Mouse (Mus musculus): ENCODE measurements around the gene Nudt21.

Gene Nudt21

DNA sequence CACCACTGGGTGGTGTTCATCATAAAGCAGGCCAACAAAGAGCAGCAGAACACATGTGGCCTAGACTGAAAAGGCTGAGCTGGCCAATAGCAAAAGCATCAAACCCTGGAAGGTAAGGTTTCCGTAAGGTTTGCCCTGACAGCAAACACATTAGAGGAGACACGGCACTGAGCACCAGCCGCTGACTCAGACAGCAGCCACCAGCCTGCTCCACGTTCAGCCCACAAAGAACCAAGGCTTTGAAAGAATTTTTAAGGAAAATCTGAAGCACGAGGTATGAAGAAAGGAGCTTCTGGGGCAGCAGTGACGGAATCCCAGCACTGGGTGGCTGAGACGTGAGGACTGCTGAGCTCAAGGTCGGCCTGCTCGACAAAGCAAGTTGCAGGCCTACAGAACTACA is 32.7 kb downstream of the Nudt21 start:
- no peak for DNase-seq (ENCODE audit: low spot score in 2 of 2)

DNA sequence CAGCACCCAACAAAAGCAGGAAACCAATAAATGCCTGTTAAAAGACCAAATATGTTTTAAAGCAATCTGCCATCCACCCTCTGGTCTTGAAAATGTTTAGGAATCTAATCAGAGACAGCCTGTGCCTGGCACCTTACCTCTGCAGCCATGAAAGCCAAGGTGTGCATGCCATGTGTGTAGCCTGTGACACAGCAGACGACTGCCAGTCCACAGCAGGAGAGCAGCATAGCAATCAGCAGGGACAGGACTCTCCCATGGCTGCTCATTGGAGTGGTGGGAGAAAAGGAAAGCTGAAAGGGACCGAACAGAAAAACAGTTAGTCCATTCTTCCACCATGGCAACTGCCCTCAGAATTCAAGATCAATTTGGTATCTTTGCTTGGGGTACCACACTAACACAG is 37.9 kb downstream of the Nudt21 start:
- DNase-seq (ENCODE audit: low spot score in 2 of 2): no peak

DNA sequence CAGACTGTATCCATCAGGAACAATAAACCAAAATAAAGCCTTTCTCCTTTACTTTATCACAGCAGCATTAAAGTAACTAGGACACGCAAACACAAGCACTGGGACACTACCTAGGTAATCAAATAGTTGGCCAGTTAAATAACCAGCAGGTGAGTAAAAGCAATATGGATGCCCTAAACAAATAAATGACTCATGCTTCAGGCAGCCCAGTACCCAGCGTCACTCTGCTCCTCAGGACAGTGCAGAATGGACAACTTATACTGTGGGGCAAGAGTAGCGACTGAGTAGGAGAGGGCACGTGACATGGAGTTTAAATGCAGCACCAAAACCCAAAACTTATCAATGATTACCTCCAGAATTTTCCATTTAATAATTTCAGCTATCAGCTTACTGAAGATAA is 47.1 kb downstream of the Nudt21 start:
- DNase-seq (ENCODE audit: low spot score in 2 of 2): no peak

DNA sequence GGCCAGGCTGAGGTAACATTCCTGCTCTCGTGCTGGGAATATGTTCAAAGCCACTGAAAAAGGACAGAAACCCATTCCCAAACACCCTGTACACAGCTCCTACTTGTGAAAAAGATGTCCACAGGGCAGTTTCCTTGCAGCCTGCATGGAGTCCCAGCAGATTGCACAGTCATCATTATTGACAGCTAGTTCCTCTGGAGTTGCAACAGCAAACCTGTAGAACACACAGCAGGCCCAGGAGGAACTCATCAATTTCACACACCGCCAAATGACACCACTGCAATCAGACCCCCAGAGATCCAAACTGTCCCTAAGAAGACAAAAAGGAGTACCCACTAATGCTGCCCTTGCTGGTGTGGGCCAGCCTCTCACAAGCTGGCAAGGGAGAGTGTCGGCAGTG is 52.1 kb downstream of the Nudt21 start:
- DNase-seq (ENCODE audit: low spot score in 2 of 2): no peak

DNA sequence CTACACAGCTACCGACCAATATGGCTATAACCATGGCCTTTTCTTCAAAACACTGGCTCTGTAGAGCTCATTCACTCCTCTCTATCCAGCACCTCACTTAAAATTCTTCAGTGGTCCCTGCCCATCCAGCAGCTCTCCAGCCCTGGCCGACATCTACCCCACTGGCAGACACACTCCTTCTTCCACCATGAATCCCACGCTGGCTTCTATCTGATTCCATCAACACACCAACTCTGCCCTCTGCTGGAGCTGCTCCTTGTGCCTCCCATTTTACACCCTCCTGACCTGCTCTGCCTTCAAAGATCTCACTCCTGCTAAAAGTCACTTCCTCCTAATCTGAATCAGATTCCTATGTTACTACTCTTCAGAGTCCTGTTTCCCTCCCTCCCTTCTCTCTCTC is 53.0 kb downstream of the Nudt21 start:
- DNase-seq (ENCODE audit: low spot score in 2 of 2): no peak

DNA sequence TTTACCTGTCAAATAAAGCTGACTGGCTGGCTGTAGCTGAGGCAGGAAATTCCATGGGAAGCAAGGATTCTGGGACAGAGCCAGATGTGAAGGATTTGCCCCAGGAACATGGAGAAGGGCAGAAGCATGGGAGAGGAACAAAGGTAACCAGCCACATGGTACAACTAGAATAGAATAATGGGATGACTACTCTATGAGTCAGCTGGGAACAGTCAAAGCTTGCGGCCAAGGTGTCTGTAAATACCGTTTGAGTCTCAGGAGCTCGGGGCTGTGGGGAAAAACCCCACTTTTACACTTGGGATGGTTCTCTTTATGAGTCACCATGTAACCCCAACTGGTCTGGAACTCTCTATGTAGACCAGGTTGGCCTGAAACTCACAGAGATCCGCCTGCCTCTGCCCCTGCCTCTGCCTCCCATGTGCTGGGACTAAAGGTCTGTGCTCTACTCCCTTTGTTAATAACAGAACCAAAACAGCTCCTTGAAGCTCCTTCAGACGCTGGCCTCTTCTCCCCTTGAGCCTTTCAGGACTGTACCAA is 55.1 kb downstream of the Nudt21 start:
- no peak for DNase-seq (ENCODE audit: low spot score in 2 of 2)

DNA sequence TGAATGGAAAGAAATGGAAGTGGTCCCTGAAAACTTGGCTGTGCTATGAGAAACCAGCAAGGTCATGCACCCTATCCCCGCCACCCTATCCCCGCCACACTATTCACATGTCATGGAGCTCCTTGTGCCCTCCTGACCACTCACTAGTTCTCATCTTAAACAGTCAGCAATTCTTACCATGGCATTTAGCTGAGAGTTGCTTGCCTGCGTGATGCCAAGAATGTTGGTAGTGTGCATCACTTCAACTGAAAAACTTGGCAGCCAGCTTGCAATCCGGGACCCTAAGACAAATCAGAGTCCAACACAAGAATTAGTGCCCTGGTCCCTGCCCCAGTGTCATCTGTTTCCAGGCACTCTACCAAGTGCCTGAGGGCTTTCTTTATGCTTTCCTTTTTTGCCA is 56.7 kb downstream of the Nudt21 start:
- no peak for DNase-seq (ENCODE audit: low spot score in 2 of 2)

DNA sequence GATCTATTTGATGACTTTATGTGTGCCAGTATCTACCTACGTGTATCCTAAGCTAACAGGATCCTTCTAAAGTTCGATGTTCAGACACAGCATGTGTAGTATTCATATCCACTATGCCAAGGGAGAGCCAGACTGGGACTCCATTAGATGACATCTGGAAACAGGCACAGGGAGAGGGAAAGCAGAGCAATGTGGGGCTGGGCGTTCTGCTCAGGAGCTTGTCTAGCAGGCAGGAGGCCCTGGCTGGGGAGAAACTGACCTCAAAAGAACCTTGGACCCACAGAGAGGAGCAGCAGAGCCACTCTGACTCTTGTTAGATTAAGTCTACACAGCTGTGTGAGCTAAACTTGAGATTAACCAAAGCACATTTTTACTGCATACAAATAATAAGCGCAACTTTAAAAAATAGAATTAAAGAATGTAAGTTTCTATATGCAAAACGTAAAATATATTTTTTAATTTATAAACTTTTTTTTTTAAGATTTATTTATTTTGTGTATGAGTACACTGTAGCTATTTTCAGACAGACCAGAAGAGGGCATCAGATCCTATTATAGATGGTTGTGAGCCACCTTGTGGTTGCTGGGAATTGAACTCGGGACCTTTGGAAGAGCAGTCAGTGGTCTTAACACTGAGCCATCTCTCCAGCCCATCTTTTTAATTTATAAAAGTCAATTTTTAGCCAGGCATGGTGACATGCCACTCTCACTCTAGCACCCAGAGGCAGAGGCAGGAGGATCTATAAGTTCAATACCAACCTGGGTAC is 60.2 kb downstream of the Nudt21 start:
- DNase-seq (ENCODE audit: low spot score in 2 of 2): peak in 1 of 2 experiments; percentile 17

DNA sequence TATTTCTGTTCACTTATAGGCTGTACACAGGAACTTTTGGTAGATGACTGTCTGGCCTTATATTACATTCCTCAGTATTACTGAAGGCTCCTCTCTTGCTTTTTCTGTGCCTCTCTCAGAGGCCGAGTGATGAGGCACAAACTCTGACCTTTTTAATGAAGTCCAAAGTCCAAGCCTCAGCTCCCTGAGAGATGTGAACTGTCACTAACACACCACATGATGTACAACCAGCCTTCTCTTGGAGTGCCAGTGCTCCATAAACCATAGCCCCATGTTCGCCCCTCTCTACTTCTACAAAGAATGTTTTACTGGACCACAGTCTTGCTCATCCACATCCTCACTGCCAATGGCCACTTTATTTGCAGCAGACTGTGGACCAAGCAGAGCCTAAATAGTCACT is 61.5 kb downstream of the Nudt21 start:
- no peak for DNase-seq (ENCODE audit: low spot score in 2 of 2)

DNA sequence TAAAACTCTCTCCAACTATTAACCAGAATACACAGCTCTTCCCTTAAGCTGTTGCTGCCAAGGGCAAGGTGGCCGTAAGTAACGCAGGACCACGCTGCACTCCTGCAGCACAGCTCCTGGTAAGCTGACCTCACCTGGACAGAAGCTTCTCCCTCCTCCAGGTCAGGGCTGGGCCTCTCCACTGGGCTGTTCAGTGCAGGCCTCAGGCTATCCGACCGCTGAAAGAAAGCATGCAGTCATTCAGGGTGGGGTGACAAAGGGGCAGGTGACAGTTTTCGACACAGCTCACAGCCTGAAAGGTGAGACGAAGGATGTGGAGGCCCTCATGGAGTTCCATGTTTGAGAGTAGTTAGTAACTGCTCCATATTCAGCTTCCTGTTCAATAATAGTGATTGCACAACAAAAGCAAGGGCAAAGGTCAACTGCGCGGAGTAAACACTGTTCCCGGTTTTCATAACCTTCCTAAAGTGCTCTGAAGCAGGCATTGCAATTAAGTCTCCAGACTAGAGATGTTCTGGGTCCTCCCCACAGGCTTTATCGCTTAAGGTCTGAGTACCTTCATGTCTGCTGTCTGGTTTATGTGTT is 62.1 kb downstream of the Nudt21 start:
- no peak for DNase-seq (ENCODE audit: low spot score in 2 of 2)

DNA sequence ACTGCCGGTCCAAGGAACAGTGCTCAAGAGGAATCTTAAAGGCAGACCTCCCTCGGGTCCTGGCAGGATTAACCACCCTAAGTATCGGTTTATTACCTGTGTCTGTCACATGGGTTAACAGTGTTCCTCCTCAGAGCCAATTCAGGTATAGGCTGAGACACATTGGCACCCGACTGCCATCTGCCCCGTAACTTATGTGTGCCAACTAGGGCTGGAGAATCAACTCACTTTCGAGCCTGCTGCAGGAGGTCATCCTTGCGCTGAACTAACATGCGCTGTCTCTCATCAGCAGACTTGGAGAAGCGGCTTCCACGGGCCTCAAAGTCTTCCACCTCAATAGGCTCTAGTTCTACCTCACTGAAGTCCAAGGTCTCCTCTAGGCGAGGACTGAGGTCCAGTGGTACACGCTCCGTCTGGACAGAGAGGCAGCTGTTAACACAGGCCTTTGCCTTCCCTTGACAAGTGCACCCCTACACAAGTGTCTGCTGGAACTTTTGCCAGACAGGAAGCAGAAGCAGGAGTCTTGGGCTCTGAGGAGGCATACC is 62.9 kb downstream of the Nudt21 start:
- no peak for DNase-seq (ENCODE audit: low spot score in 2 of 2)

DNA sequence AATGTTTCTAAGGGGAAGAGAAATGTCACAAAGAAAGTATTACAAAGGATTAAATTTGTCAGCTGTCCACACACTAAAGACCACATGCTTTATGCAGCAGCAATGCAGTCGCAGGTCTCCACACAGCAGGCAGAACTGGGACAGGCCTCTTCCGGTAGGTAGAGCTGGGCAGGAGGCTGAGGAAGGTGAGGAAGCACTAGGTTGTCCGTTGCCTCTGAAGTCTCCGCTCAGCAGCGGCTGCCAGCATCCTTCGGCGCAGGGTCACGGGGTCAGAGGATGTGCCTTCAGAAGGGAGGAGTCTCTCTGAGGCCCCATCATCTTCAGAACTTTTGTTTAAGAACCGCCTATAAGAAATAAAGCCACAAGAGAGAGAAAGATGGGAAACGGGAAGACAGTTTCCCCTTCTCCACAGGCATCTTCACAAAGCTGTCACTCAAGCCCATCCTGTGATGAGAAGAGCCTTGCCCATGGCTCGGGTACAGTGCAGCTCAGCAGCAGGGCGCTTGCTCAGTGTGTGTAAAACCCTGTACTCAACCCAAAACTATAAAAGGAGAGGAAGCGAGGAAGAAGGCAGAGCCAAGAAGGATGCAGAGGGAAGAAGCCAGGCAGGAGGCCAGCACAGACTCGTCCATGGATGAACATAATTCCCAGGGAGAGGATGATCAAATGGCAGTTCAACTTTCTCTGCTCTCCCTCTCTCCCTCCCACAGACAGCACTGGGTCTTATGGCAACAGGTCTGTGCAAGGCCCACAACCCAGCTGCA is 63.7 kb downstream of the Nudt21 start:
- no peak for DNase-seq (ENCODE audit: low spot score in 2 of 2)

DNA sequence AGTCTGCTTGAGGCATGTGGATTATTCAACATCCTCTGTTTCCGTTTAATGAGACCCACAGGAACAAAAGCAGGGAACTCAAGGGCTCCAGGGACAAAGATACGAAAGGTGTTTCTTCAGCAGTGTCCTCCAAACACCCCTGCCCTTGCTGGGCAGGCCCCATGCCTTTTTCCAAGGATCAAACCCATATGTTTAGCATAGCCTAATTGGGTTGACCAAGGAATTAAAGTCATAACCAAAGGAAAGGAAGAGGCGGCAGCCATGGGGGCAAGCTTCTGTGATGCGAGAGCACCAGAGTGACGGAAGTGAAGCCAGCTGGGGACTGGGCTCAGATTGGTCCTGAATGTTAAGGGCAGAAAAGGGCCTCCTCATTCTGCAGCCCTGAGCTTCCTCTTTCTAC is 64.6 kb downstream of the Nudt21 start:
- no peak for DNase-seq (ENCODE audit: low spot score in 2 of 2)

DNA sequence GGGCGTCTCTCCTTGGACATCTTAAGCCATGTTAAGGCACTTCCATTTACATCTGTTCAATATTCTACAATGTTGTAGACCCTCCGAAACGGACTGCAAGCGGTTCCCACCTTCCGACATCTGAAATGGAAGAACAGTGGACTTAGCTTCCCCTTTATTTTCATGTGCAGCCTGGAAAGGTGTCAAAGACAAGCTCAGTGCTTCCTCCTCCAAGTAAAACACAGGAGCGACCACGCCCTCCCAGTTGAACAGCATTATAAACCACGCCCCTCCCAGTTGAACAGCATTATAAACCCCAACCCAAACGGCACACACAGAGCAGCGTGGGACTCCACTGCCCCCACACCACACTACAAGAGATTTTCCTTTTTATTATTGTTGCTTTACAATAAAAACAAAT is 65.4 kb downstream of the Nudt21 start:
- DNase-seq (ENCODE audit: low spot score in 2 of 2): no peak

DNA sequence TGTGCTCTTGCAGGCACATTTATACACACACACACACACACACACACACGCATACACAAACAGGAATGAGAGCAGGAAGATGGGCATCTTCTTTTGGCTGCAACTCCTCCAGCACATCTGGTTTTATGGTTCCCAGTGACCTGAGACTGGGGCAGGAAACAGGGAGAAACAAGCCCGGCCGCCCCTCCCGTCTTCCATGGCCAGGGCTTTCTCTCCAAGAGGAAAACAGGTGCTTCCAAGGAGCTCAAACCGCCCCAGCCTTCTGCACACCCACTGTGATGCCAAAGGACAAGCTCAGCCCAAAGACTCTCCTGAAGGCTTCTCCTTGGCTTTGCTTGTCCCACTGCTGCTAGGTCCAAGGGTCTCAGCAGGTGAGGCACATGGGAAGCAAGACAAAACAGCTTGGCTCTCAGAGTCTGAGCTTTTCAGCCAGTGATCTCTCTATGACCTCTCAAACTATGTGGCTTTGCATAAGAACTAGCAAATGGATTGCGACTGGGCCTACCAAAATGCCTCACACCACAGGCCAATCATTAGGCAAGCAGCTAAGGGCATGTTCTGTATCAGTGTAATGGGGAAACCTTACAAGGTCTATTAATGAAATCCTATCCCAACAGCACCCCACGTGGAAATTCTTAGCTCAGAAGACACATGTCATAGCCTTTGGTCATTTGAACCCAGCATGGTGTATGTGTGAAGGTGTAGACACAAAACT is 67.0 kb downstream of the Nudt21 start:
- DNase-seq (ENCODE audit: low spot score in 2 of 2): no peak

DNA sequence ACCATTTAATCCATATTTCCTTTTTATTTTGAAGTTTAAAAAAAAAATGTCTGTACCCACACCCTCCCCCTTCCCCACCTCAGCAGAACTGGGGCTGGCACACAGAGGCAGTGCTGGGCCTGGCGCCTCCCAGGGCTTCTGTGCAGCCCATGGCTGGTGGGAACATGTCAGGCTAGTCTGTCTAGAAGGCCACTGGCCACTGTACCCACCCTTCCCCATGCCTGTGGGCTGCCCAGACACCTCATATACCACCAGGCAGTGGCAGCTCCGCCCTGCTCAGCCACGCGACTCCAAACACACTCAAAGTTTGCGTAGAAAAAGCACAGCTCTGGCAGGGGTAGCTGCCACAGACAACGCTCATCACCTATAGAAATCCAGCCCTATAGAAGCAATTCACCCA is 68.5 kb downstream of the Nudt21 start:
- no peak for DNase-seq (ENCODE audit: low spot score in 2 of 2)

Measured in heart, adult 9 months (tissue).